Mouse (Mus musculus): ENCODE measurements around the gene Mgarp. TPM values are rescaled to one million over a fixed set of nuclear protein-coding genes. Genes with fewer than 3 reads are reported as not detected.

The Mgarp gene
- polyA plus RNA-seq, 1 experiment = 0.18 TPM

- 8% methylated on average over 9 of the region's 9 CpGs for WGBS
- Histone ChIP-seq H3K4me1 (replicated peaks; ENCODE audit: control insufficient read depth, insufficient read depth, low read length) (peaks cover 5% of the 10 kb centered on the region; the same call in 1 of the 2 replicates), H3K27ac (ENCODE audit: control insufficient read depth, insufficient read depth, low read length) (no peak overlapping the region), H3K4me3 (ENCODE audit: control insufficient read depth, insufficient read depth, low read length) (peak overlapping the region; percentile 76), H3K27me3 (ENCODE audit: control insufficient read depth, insufficient read depth, low read length) (no peaks in the 10 kb centered on the region), H3K36me3 (ENCODE audit: control insufficient read depth, insufficient read depth, low read length) (no peaks in the 10 kb centered on the region)
- no peak for DNase-seq
- TF ChIP-seq CTCF (IDR thresholded peaks at IDR 0.05; ENCODE audit: borderline replicate concordance, control insufficient read depth, extremely low read depth, insufficient read depth, low read length, poor library complexity) (no peak), POLR2A (IDR thresholded peaks at IDR 0.05; ENCODE audit: control insufficient read depth, extremely low read depth, insufficient read depth, low read length, poor library complexity) (no peak)
These were observed 54.4 kb downstream of the Mgarp start for GRCm38 (mm10) chr3:51342152-51342551.

GRCm38 (mm10) chr3:51341268-51342081 is 55.1 kb downstream of the Mgarp start:
- H3K27ac ChIP-seq (ENCODE audit: control insufficient read depth, insufficient read depth, low read length) = no peak overlapping the region
- peaks cover 5% of the 10 kb centered on the region; the same call in 1 of the 2 replicates for H3K4me1 ChIP-seq (replicated peaks; ENCODE audit: control insufficient read depth, insufficient read depth, low read length)
- peak; percentile 29; the same call in 1 of the 2 replicates for TF ChIP-seq POLR2A (IDR thresholded peaks at IDR 0.05; ENCODE audit: control insufficient read depth, extremely low read depth, insufficient read depth, low read length, poor library complexity)
- no peak for TF ChIP-seq CTCF (IDR thresholded peaks at IDR 0.05; ENCODE audit: borderline replicate concordance, control insufficient read depth, extremely low read depth, insufficient read depth, low read length, poor library complexity)
- H3K36me3 ChIP-seq (ENCODE audit: control insufficient read depth, insufficient read depth, low read length) = no peaks in the 10 kb centered on the region
- no peaks in the 10 kb centered on the region for H3K27me3 ChIP-seq (ENCODE audit: control insufficient read depth, insufficient read depth, low read length)
- DNase-seq = peak; percentile 77
- H3K4me3 ChIP-seq (ENCODE audit: control insufficient read depth, insufficient read depth, low read length) = peak overlapping the region; percentile 76
- WGBS = under 1% methylated on average over 86 of the region's 86 CpGs

- WGBS = 1% methylated on average over 75 of the region's 87 CpGs
- peak; percentile 78 for DNase-seq
These were observed 55.8 kb downstream of the Mgarp start, which contains the start of gene Elf2 for GRCm38 (mm10) chr3:51340552-51341267. TSS of gene Elf2 (minus strand) at chr3:51340663.

GRCm38 (mm10) chr3:51339734-51340551 is 56.6 kb downstream of the Mgarp start:
- peak; percentile 63 for DNase-seq
- peak overlapping the region; percentile 47 for H3K27ac ChIP-seq (ENCODE audit: control insufficient read depth, insufficient read depth, low read length)
- WGBS = under 1% methylated on average over 105 of the region's 113 CpGs
- peak overlapping the region; percentile 76 for H3K4me3 ChIP-seq (ENCODE audit: control insufficient read depth, insufficient read depth, low read length)
- no peaks in the 10 kb centered on the region for H3K27me3 ChIP-seq (ENCODE audit: control insufficient read depth, insufficient read depth, low read length)
- TF ChIP-seq CTCF (IDR thresholded peaks at IDR 0.05; ENCODE audit: borderline replicate concordance, control insufficient read depth, extremely low read depth, insufficient read depth, low read length, poor library complexity) (no peak), POLR2A (IDR thresholded peaks at IDR 0.05; ENCODE audit: control insufficient read depth, extremely low read depth, insufficient read depth, low read length, poor library complexity) (no peak)
- peaks cover 5% of the 10 kb centered on the region; the same call in 1 of the 2 replicates for H3K4me1 ChIP-seq (replicated peaks; ENCODE audit: control insufficient read depth, insufficient read depth, low read length)
- no peaks in the 10 kb centered on the region for H3K36me3 ChIP-seq (ENCODE audit: control insufficient read depth, insufficient read depth, low read length)

More at GRCm38 (mm10) chr3:51340552-51341267, 55.8 kb downstream of the Mgarp start, which contains the start of gene Elf2:
- Histone ChIP-seq H3K4me3 (ENCODE audit: control insufficient read depth, insufficient read depth, low read length) (peak within 1 kb of the TSS; percentile 76), H3K27me3 (ENCODE audit: control insufficient read depth, insufficient read depth, low read length) (no peaks in the 10 kb centered on the region), H3K27ac (ENCODE audit: control insufficient read depth, insufficient read depth, low read length) (peak within 1 kb of the TSS; percentile 47), H3K4me1 (replicated peaks; ENCODE audit: control insufficient read depth, insufficient read depth, low read length) (peaks cover 5% of the 10 kb centered on the region; the same call in 1 of the 2 replicates), H3K36me3 (ENCODE audit: control insufficient read depth, insufficient read depth, low read length) (no peaks in the 10 kb centered on the region)
- peak; percentile 45; the same call in 1 of the 2 replicates for TF ChIP-seq POLR2A (IDR thresholded peaks at IDR 0.05; ENCODE audit: control insufficient read depth, extremely low read depth, insufficient read depth, low read length, poor library complexity)
- TF ChIP-seq CTCF (IDR thresholded peaks at IDR 0.05; ENCODE audit: borderline replicate concordance, control insufficient read depth, extremely low read depth, insufficient read depth, low read length, poor library complexity) = no peak

- Histone ChIP-seq H3K4me1 (replicated peaks; ENCODE audit: control insufficient read depth, insufficient read depth, low read length) (peaks cover 5% of the 10 kb centered on the region; the same call in 1 of the 2 replicates), H3K27ac (ENCODE audit: control insufficient read depth, insufficient read depth, low read length) (peak overlapping the region; percentile 8; the same call in 1 of the 2 replicates), H3K27me3 (ENCODE audit: control insufficient read depth, insufficient read depth, low read length) (no peaks in the 10 kb centered on the region), H3K36me3 (ENCODE audit: control insufficient read depth, insufficient read depth, low read length) (no peaks in the 10 kb centered on the region), H3K4me3 (ENCODE audit: control insufficient read depth, insufficient read depth, low read length) (peak overlapping the region; percentile 76)
- no peak for TF ChIP-seq POLR2A (IDR thresholded peaks at IDR 0.05; ENCODE audit: control insufficient read depth, extremely low read depth, insufficient read depth, low read length, poor library complexity)
- no peak for TF ChIP-seq CTCF (IDR thresholded peaks at IDR 0.05; ENCODE audit: borderline replicate concordance, control insufficient read depth, extremely low read depth, insufficient read depth, low read length, poor library complexity)
- 2% methylated on average over 9 of the region's 9 CpGs for WGBS
- DNase-seq = no peak
These were observed 57.2 kb downstream of the Mgarp start for GRCm38 (mm10) chr3:51339378-51339733.

Other genes with a start within 250 kb of the Mgarp start
- gene Noct, start 172.3 kb downstream of the Mgarp start, polyA plus RNA-seq (2012; rRNA removed) = 30.8 and 35.8 TPM in 2 replicates
- gene Elf2, start 56.1 kb downstream of the Mgarp start, polyA plus RNA-seq (2012; rRNA removed) = 85.0 and 106 TPM in 2 replicates
- gene Ndufc1, start 12.2 kb upstream of the Mgarp start, polyA plus RNA-seq (2012; rRNA removed) = 152 and 169 TPM in 2 replicates
- gene Naa15, start 18.4 kb upstream of the Mgarp start, polyA plus RNA-seq (2012; rRNA removed) = 6.0 and 6.7 TPM in 2 replicates
- 15.6 and 17.1 TPM in 2 replicates for gene Rab33b, start 87.2 kb upstream of the Mgarp start, polyA plus RNA-seq (2012; rRNA removed)
- 62.8 TPM in 2 replicates for gene Setd7, start 164.1 kb upstream of the Mgarp start, polyA plus RNA-seq (2012; rRNA removed)

Data from thymus, adult 2 months (tissue).